Mouse (Mus musculus): ENCODE results near the gene Tmem135. TPM values are rescaled to one million over a fixed set of nuclear protein-coding genes. Genes with fewer than 3 reads are reported as not detected.
A peak's percentile ranks its signal among the peaks of the same experiment; 100 is the strongest.

Tmem135 gene
- 47.6 and 75.4 TPM in 2 replicates for polyA plus RNA-seq (2012; rRNA removed)

DNA sequence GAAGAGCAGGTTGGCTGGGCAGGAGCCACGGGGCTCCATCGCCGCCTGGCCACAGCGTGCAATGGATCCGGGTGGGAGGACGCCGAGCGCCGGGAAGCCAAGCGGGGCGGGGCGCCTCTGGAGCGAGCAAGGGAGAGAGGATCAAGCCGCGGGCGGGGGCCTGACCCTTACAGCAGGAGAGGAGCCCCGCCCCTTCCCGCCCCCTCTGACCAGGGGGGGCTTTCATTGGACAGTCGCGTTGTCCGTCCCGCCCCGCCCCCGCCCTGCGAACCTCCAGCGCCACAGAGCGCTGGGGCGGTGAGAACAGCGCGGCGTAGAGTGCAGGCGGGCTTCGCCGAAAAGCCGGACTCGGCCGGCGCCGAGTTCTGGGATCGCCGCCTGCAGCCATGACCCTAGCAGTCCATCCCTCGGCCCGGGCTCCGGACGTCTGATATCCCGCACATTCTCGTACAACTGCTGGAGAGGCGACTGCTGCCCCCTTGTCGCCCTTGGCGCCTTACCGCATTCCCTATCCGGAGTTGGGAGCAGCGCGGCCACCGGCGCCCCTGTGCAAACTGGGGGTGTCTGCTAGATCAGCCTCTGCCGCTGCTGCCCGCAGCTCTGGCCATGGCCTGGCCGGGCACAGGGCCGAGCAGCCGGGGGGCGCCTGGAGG is at the start of gene Tmem135, which contains the start of gene Fzd4:
Gene Tmem135, minus strand, starts transcription at position 142 of the 653 bp plus-strand sequence.
Gene Fzd4, plus strand, starts transcription at position 275 of the 653 bp plus-strand sequence.
- WGBS = 1% methylated on average over 62 of the region's 62 CpGs
- TF ChIP-seq CTCF (IDR thresholded peaks at IDR 0.05; ENCODE audit: borderline replicate concordance, control insufficient read depth, extremely low read depth, insufficient read depth, low read length, poor library complexity) (no peak), POLR2A (IDR thresholded peaks at IDR 0.05; ENCODE audit: control insufficient read depth, extremely low read depth, insufficient read depth, low read length, poor library complexity) (no peak)
- Histone ChIP-seq H3K4me3 (ENCODE audit: control insufficient read depth, insufficient read depth, low read length) (peak within 1 kb of the TSS; percentile 50), H3K27ac (ENCODE audit: control insufficient read depth, insufficient read depth, low read length) (no peak within 1 kb of the TSS), H3K36me3 (ENCODE audit: control insufficient read depth, insufficient read depth, low read length) (no peaks in the 10 kb centered on the region), H3K4me1 (replicated peaks; ENCODE audit: control insufficient read depth, insufficient read depth, low read length) (peaks cover 13% of the 10 kb centered on the region), H3K27me3 (ENCODE audit: control insufficient read depth, insufficient read depth, low read length) (peaks cover 15% of the 10 kb centered on the region; the same call in 1 of the 2 replicates)
- peak; percentile 71 for DNase-seq

GRCm38 (mm10) chr7:89450312-89450711 is 46.3 kb upstream of the Tmem135 start:
- TF ChIP-seq POLR2A (IDR thresholded peaks at IDR 0.05; ENCODE audit: control insufficient read depth, extremely low read depth, insufficient read depth, low read length, poor library complexity) = no peak
- TF ChIP-seq CTCF (IDR thresholded peaks at IDR 0.05; ENCODE audit: borderline replicate concordance, control insufficient read depth, extremely low read depth, insufficient read depth, low read length, poor library complexity) = no peak
- WGBS = 73% methylated on average over 2 of the region's 2 CpGs
- Histone ChIP-seq H3K36me3 (ENCODE audit: control insufficient read depth, insufficient read depth, low read length) (no peaks in the 10 kb centered on the region), H3K27me3 (ENCODE audit: control insufficient read depth, insufficient read depth, low read length) (no peaks in the 10 kb centered on the region), H3K4me1 (replicated peaks; ENCODE audit: control insufficient read depth, insufficient read depth, low read length) (no peaks in the 10 kb centered on the region), H3K27ac (ENCODE audit: control insufficient read depth, insufficient read depth, low read length) (no peak overlapping the region), H3K4me3 (ENCODE audit: control insufficient read depth, insufficient read depth, low read length) (no peak overlapping the region)
- DNase-seq = no peak

GRCm38 (mm10) chr7:89445137-89445536 is 41.1 kb upstream of the Tmem135 start:
- Histone ChIP-seq H3K36me3 (ENCODE audit: control insufficient read depth, insufficient read depth, low read length) (no peaks in the 10 kb centered on the region), H3K27me3 (ENCODE audit: control insufficient read depth, insufficient read depth, low read length) (no peaks in the 10 kb centered on the region), H3K4me1 (replicated peaks; ENCODE audit: control insufficient read depth, insufficient read depth, low read length) (no peaks in the 10 kb centered on the region), H3K4me3 (ENCODE audit: control insufficient read depth, insufficient read depth, low read length) (no peak overlapping the region), H3K27ac (ENCODE audit: control insufficient read depth, insufficient read depth, low read length) (no peak overlapping the region)
- no peak for DNase-seq
- TF ChIP-seq POLR2A (IDR thresholded peaks at IDR 0.05; ENCODE audit: control insufficient read depth, extremely low read depth, insufficient read depth, low read length, poor library complexity) = no peak
- TF ChIP-seq CTCF (IDR thresholded peaks at IDR 0.05; ENCODE audit: borderline replicate concordance, control insufficient read depth, extremely low read depth, insufficient read depth, low read length, poor library complexity) = no peak
- 90% methylated on average over 4 of the region's 4 CpGs for WGBS

DNA sequence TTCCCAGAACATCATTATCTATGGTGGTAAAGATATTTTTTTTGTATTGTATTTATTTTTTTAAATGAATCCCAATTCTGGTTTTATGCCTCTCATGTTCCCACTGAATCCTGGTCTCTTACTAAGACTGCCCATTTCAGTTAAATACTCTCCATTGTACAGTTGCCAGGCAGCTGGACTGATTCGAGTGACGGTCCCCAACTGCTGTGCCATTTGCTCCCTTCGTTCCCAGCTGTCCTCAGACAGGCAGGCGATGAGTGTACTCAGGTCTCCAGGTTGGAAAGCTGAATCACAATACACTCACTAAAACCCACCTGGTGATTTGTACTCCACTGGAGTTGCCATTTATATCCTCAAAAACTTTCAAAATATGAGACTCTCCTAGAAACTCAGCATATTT is 38.2 kb upstream of the Tmem135 start:
- TF ChIP-seq CTCF (IDR thresholded peaks at IDR 0.05; ENCODE audit: borderline replicate concordance, control insufficient read depth, extremely low read depth, insufficient read depth, low read length, poor library complexity) (no peak), POLR2A (IDR thresholded peaks at IDR 0.05; ENCODE audit: control insufficient read depth, extremely low read depth, insufficient read depth, low read length, poor library complexity) (no peak)

DNA sequence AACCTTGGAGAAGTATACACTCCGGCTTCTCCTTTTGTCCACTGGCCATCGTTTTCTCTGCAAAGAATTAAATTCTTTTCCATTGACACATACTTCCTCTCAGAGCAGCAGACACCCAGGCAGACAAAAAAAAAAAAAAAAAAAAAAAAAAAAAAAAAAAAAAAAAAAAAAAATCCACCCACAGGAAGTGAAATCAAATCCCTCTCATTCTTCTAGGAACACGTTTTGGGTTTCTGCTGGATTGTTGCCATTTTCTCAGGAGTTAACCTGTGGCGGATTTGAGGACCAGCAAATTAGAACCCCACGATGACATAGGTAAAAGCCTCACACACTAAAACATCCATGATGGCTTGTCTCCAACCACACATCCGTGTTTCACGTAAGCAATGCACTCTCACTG is 37.3 kb upstream of the Tmem135 start:
- TF ChIP-seq POLR2A (IDR thresholded peaks at IDR 0.05; ENCODE audit: control insufficient read depth, extremely low read depth, insufficient read depth, low read length, poor library complexity) (no peak), CTCF (IDR thresholded peaks at IDR 0.05; ENCODE audit: borderline replicate concordance, control insufficient read depth, extremely low read depth, insufficient read depth, low read length, poor library complexity) (no peak)
- Histone ChIP-seq H3K36me3 (ENCODE audit: control insufficient read depth, insufficient read depth, low read length) (no peaks in the 10 kb centered on the region), H3K4me3 (ENCODE audit: control insufficient read depth, insufficient read depth, low read length) (no peak overlapping the region), H3K4me1 (replicated peaks; ENCODE audit: control insufficient read depth, insufficient read depth, low read length) (no peaks in the 10 kb centered on the region), H3K27me3 (ENCODE audit: control insufficient read depth, insufficient read depth, low read length) (no peaks in the 10 kb centered on the region), H3K27ac (ENCODE audit: control insufficient read depth, insufficient read depth, low read length) (no peak overlapping the region)
- no peak for DNase-seq
- WGBS = 62% methylated on average over 7 of the region's 7 CpGs

More for the DNA sequence above, 38.2 kb upstream of the Tmem135 start:
- no peak overlapping the region for H3K27ac ChIP-seq (ENCODE audit: control insufficient read depth, insufficient read depth, low read length)
- no peaks in the 10 kb centered on the region for H3K27me3 ChIP-seq (ENCODE audit: control insufficient read depth, insufficient read depth, low read length)
- H3K36me3 ChIP-seq (ENCODE audit: control insufficient read depth, insufficient read depth, low read length) = no peaks in the 10 kb centered on the region
- no peak overlapping the region for H3K4me3 ChIP-seq (ENCODE audit: control insufficient read depth, insufficient read depth, low read length)
- 93% methylated on average over 4 of the region's 4 CpGs for WGBS
- no peak for DNase-seq
- no peaks in the 10 kb centered on the region for H3K4me1 ChIP-seq (replicated peaks; ENCODE audit: control insufficient read depth, insufficient read depth, low read length)

- peak; percentile 6 for DNase-seq
- H3K4me3 ChIP-seq (ENCODE audit: control insufficient read depth, insufficient read depth, low read length) = no peak overlapping the region
- TF ChIP-seq CTCF (IDR thresholded peaks at IDR 0.05; ENCODE audit: borderline replicate concordance, control insufficient read depth, extremely low read depth, insufficient read depth, low read length, poor library complexity) (no peak), POLR2A (IDR thresholded peaks at IDR 0.05; ENCODE audit: control insufficient read depth, extremely low read depth, insufficient read depth, low read length, poor library complexity) (no peak)
Measured at GRCm38 (mm10) chr7:89437589-89437988, 33.6 kb upstream of the Tmem135 start.

More at GRCm38 (mm10) chr7:89437589-89437988, 33.6 kb upstream of the Tmem135 start:
- 63% methylated on average over 4 of the region's 4 CpGs for WGBS
- Histone ChIP-seq H3K4me1 (replicated peaks; ENCODE audit: control insufficient read depth, insufficient read depth, low read length) (no peaks in the 10 kb centered on the region), H3K27ac (ENCODE audit: control insufficient read depth, insufficient read depth, low read length) (no peak overlapping the region), H3K27me3 (ENCODE audit: control insufficient read depth, insufficient read depth, low read length) (no peaks in the 10 kb centered on the region), H3K36me3 (ENCODE audit: control insufficient read depth, insufficient read depth, low read length) (no peaks in the 10 kb centered on the region)
